Mouse (Mus musculus) liver, embryonic 11.5 days (tissue): ENCODE data around the gene Eng. TPM values are rescaled to one million over a fixed set of nuclear protein-coding genes. Genes with fewer than 3 reads are reported as not detected.

Experiments used
- ATAC-seq: fragments of 200-750 bp; cut with Nextera tagmentation; replicated peaks from 2 replicates; pipeline ENCODE4 v1.8.0; 2017; ENCODE audit warnings: moderate number of reproducible peaks, mild to moderate bottlenecking, moderate TSS enrichment, moderate library complexity; ENCODE audit not compliant: low FRiP score
- DNase-seq: peaks from one replicate; pipeline ENCODE4 v3.0.0-alpha.2; 2017; ENCODE audit warnings: low spot score
- H3K27ac ChIP-seq: fragments of 300-500 bp; sonication (generic); 2 replicates; pipeline ENCODE4 v1.5.1; 2014; ENCODE audit warnings: mild to moderate bottlenecking, low read depth, low read length, control low read depth
- H3K27me3 ChIP-seq: fragments of 300-500 bp; sonication (generic); replicated peaks from 2 replicates; pipeline ENCODE4 v1.6.1; 2014; ENCODE audit warnings: low read length, mixed read lengths; ENCODE audit not compliant: control insufficient read depth, insufficient read depth
- H3K36me3 ChIP-seq: fragments of 300-500 bp; sonication (generic); 2 replicates; pipeline ENCODE4 v1.6.1; 2014; ENCODE audit warnings: mild to moderate bottlenecking, low read length, moderate library complexity, mixed read lengths; ENCODE audit not compliant: control insufficient read depth, insufficient read depth
- H3K4me1 ChIP-seq: fragments of 300-500 bp; sonication (generic); replicated peaks from 2 replicates; pipeline ENCODE4 v1.6.1; 2014; ENCODE audit warnings: low read length, mixed read lengths; ENCODE audit not compliant: control insufficient read depth, insufficient read depth
- H3K4me2 ChIP-seq: fragments of 300-500 bp; sonication (generic); 2 replicates; pipeline ENCODE4 v1.6.1; 2014; ENCODE audit warnings: mild to moderate bottlenecking, control low read depth, moderate library complexity
- H3K4me3 ChIP-seq: fragments of 300-500 bp; sonication (generic); 2 replicates; pipeline ENCODE4 v1.5.1; 2014; ENCODE audit warnings: low read depth, low read length, control low read depth
- H3K9ac ChIP-seq: fragments of 300-500 bp; sonication (generic); 2 replicates; pipeline ENCODE4 v1.6.1; 2014; ENCODE audit warnings: low read depth, low read length, control low read depth
- H3K9me3 ChIP-seq: fragments of 300-500 bp; sonication (generic); 2 replicates; pipeline ENCODE4 v1.6.1; 2016; ENCODE audit warnings: low read length, inconsistent platforms, mixed read lengths; ENCODE audit not compliant: control insufficient read depth
- WGBS: fragments of 180-500 bp; shearing (Covaris S2); extraction: QIAGEN DNeasy Blood & Tissue Kit; methylation state at CpG from one replicate; pipeline ENCODE4 v1.1.7; 2014; 5-methylcytosine and 5-hydroxymethylcytosine counted together
- microRNA counts: library from miRNA; unstranded; fragments of <30 nt; microRNA quantifications from one replicate; lab custom pipeline; 2015
- microRNA-seq: library from miRNA; unstranded; fragments of <30 nt; microRNA quantifications from one replicate; pipeline ENCODE4, GENCODE M21; 2017; ENCODE audit warnings: borderline number of aligned reads
- polyA plus RNA-seq: library from polyadenylated mRNA; unstranded; fragments of >200 nt; fragmentation: Nextera tagmentation; extraction: Ambion mirVana; gene quantifications from 2 replicates; pipeline ENCODE4 v1.2.1, GENCODE M21; 2014

Eng gene
- polyA plus RNA-seq, 1 experiment from 2014 or later = 39.2 TPM

GRCm38 (mm10) chr2:32724832-32725790 is 78.7 kb downstream of the Eng start:
- no peak overlapping the region for H3K27ac ChIP-seq
- peaks cover 24% of the 10 kb centered on the region for H3K4me1 ChIP-seq

GRCm38 (mm10) chr2:32727435-32727834 is 81.0 kb downstream of the Eng start:
- H3K27ac ChIP-seq = no peak overlapping the region

More at GRCm38 (mm10) chr2:32724832-32725790, 78.7 kb downstream of the Eng start:
- no peak for DNase-seq
- Histone ChIP-seq H3K9ac (no peak overlapping the region), H3K4me3 (no peak overlapping the region), H3K9me3 (no peaks in the 10 kb centered on the region), H3K36me3 (no peaks in the 10 kb centered on the region), H3K4me2 (no peak overlapping the region), H3K27me3 (no peaks in the 10 kb centered on the region)
- 81% methylated on average over 16 of the region's 16 CpGs for WGBS
- ATAC-seq = no peak

GRCm38 (mm10) chr2:32728463-32728862 is 82.1 kb downstream of the Eng start:
- 48% methylated on average over 7 of the region's 7 CpGs for WGBS
- no peak overlapping the region; the same call in 1 of the 2 replicates for H3K9ac ChIP-seq
- no peak overlapping the region for H3K27ac ChIP-seq

More at GRCm38 (mm10) chr2:32727435-32727834, 81.0 kb downstream of the Eng start:
- H3K27me3 ChIP-seq = no peaks in the 10 kb centered on the region
- H3K4me3 ChIP-seq = peak overlapping the region; percentile 35
- peak; percentile 86 for DNase-seq
- H3K4me2 ChIP-seq = peak overlapping the region; percentile 62
- H3K36me3 ChIP-seq = no peaks in the 10 kb centered on the region
- ATAC-seq = peak; percentile 93
- H3K9ac ChIP-seq = peak overlapping the region; percentile 25; the same call in 1 of the 2 replicates
- peaks cover 17% of the 10 kb centered on the region for H3K4me1 ChIP-seq
- H3K9me3 ChIP-seq = no peaks in the 10 kb centered on the region
- 1% methylated on average over 16 of the region's 16 CpGs for WGBS

GRCm38 (mm10) chr2:32729547-32729946 is 83.2 kb downstream of the Eng start:
- peaks cover 22% of the 10 kb centered on the region for H3K4me1 ChIP-seq
- WGBS = 66% methylated on average over 4 of the region's 4 CpGs
- H3K4me2 ChIP-seq = peak overlapping the region; percentile 62
- no peaks in the 10 kb centered on the region for H3K27me3 ChIP-seq
- H3K36me3 ChIP-seq = no peaks in the 10 kb centered on the region
- no peaks in the 10 kb centered on the region for H3K9me3 ChIP-seq
- H3K4me3 ChIP-seq = no peak overlapping the region
- DNase-seq (no peak), ATAC-seq (no peak)
- H3K9ac ChIP-seq = no peak overlapping the region
- no peak overlapping the region for H3K27ac ChIP-seq

More at GRCm38 (mm10) chr2:32728463-32728862, 82.1 kb downstream of the Eng start:
- no peaks in the 10 kb centered on the region for H3K36me3 ChIP-seq
- H3K4me3 ChIP-seq = peak overlapping the region; percentile 35
- no peaks in the 10 kb centered on the region for H3K27me3 ChIP-seq
- H3K4me2 ChIP-seq = peak overlapping the region; percentile 62
- peaks cover 17% of the 10 kb centered on the region for H3K4me1 ChIP-seq
- no peak for DNase-seq
- 0 out of 2 replicates have a peak, but pooled peaks have one; percentile 13 for ATAC-seq
- H3K9me3 ChIP-seq = no peaks in the 10 kb centered on the region

- Histone ChIP-seq H3K27me3 (no peaks in the 10 kb centered on the region), H3K9me3 (no peaks in the 10 kb centered on the region), H3K27ac (peak overlapping the region; percentile 13; the same call in 1 of the 2 replicates), H3K36me3 (no peaks in the 10 kb centered on the region), H3K4me3 (no peak overlapping the region), H3K4me2 (peak overlapping the region; percentile 33; the same call in 1 of the 2 replicates), H3K9ac (no peak overlapping the region), H3K4me1 (peaks cover 25% of the 10 kb centered on the region)
- WGBS = 47% methylated on average over 11 of the region's 11 CpGs
- ATAC-seq (no peak), DNase-seq (no peak)
Observed at GRCm38 (mm10) chr2:32730854-32731253, 84.5 kb downstream of the Eng start.

DNA sequence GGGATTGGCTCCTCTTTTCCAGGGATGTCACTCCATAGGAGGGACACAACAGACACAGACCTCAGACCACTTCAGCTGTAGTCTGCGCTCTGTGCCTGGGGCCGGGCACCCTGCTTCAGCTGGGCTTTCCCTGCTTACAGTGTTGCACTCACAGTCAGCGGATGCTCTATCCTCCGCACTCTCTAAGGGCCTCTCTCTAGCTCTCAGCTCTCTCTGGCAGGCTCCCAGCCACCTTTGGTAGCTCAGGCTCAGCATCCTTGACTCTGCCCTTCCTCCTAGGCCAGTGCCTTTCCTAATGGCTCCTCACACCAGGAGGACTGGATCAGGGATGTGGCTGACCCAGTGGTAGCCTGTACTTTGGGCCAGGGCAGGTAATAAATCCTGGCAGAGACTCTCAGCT is 85.5 kb downstream of the Eng start:
- no peaks in the 10 kb centered on the region for H3K9me3 ChIP-seq
- H3K36me3 ChIP-seq = no peaks in the 10 kb centered on the region
- DNase-seq (no peak), ATAC-seq (no peak)
- peaks cover 25% of the 10 kb centered on the region for H3K4me1 ChIP-seq
- no peak overlapping the region for H3K4me3 ChIP-seq
- no peak overlapping the region for H3K4me2 ChIP-seq
- H3K27ac ChIP-seq = peak overlapping the region; percentile 3; the same call in 1 of the 2 replicates
- 77% methylated on average over 4 of the region's 4 CpGs for WGBS
- H3K9ac ChIP-seq = no peak overlapping the region
- no peaks in the 10 kb centered on the region for H3K27me3 ChIP-seq

MicroRNA genes within 50 kb of the gene (microRNA counts, 519-probe panel; counts per million panel counts)
- microRNA mmu-miR-1954 (lab: Ali Mortazavi, UCI) = not detected
- not detected for microRNA mmu-miR-2861 (lab: Ali Mortazavi, UCI)

Small RNAs within 50 kb of the gene (microRNA-seq; reads per million reads assigned to microRNA genes)
- gene Gm47291 (not detected), gene Mir1954 (not detected), gene Mir2861 (not detected), gene Mir3960 (not detected), gene Mir8093 (not detected)

Other genes starting within 250 kb of the Eng start
- gene Naif1, start 196.1 kb upstream of the Eng start, polyA plus RNA-seq = 4.5 and 5.4 TPM in 2 replicates
- 10.4 and 12.7 TPM in 2 replicates for gene Slc25a25, start 195.2 kb upstream of the Eng start, polyA plus RNA-seq
- 4.1 and 6.5 TPM in 2 replicates for gene Fam102a, start 111.3 kb upstream of the Eng start, polyA plus RNA-seq
- 100 and 109 TPM in 2 replicates for gene Dpm2, start 75.7 kb upstream of the Eng start, polyA plus RNA-seq
- 0.48 TPM in 1 of 2 replicates, not detected in the other for gene Pip5kl1, start 71.8 kb upstream of the Eng start, polyA plus RNA-seq
- gene 9430097D07Rik, start 70.9 kb upstream of the Eng start, polyA plus RNA-seq = not detected in 2 replicates
- gene St6galnac4, start 59.5 kb upstream of the Eng start, polyA plus RNA-seq = 26.0 and 28.8 TPM in 2 replicates
- 9.6 and 10.6 TPM in 2 replicates for gene St6galnac6, start 46.9 kb upstream of the Eng start, polyA plus RNA-seq
- gene Ak1, start 24.8 kb upstream of the Eng start, polyA plus RNA-seq = 6.7 and 8.3 TPM in 2 replicates
- 46.2 and 47.1 TPM in 2 replicates for gene Fpgs, start 57.5 kb downstream of the Eng start, polyA plus RNA-seq
- 83.4 and 84.5 TPM in 2 replicates for gene Cdk9, start 66.5 kb downstream of the Eng start, polyA plus RNA-seq
- 13.4 and 14.2 TPM in 2 replicates for gene Sh2d3c, start 74.5 kb downstream of the Eng start, polyA plus RNA-seq
- 0.22 TPM in 1 of 2 replicates, not detected in the other for gene 6330409D20Rik, start 94.4 kb downstream of the Eng start, polyA plus RNA-seq
- gene Tor2a, start 110.6 kb downstream of the Eng start, polyA plus RNA-seq = 57.2 and 60.5 TPM in 2 replicates
- gene Ttc16, start 129.0 kb downstream of the Eng start, polyA plus RNA-seq = 0.30 and 0.31 TPM in 2 replicates
- 4.9 and 5.8 TPM in 2 replicates for gene Ptrh1, start 129.2 kb downstream of the Eng start, polyA plus RNA-seq
- 0.30 and 0.79 TPM in 2 replicates for gene Cfap157, start 137.8 kb downstream of the Eng start, polyA plus RNA-seq
- 11.8 and 12.0 TPM in 2 replicates for gene Stxbp1, start 200.7 kb downstream of the Eng start, polyA plus RNA-seq
- gene Fam129b, start 229.5 kb downstream of the Eng start, polyA plus RNA-seq = 11.1 and 11.9 TPM in 2 replicates